In the genomic region with DNA sequence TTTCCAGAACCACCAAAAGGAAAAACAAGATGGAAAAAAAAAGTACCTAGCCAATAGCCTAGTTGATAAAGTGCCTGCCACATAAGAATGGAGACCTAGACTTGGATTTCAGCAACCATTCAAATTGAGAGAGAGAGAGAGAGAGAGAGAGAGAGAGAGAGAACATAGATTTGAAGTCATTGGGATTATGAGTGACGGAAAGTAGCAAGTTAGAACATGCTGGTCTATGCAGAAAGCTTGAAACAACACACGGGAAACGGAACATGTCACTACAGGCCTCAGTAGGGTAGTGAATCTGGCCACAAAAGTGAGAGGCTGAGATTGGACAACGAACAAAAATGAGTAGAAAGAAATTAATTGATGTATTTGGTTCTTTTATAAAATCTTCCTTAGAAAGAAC, we compare ENCODE assay signal across 17 mouse cellular contexts. TPM values are rescaled to one million over a fixed set of nuclear protein-coding genes. Genes with fewer than 3 reads are reported as not detected.
DNase-seq lines count a peak whose midpoint lies in the region; TF ChIP-seq lines count a peak whose summit lies in the region.
"Had no signal": no experiment of that assay in that cellular context is flagged by ENCODE, and none has a peak within 500 bp of the region (broad histone marks: within the 10 kb centered on the region; RNA-seq: fewer than 3 reads in every experiment).

No protein-coding gene starts in this region.

- peaks cover 2% of the 10 kb centered on the region for H3K9me3 ChIP-seq in CH12.LX (replicated peaks; ENCODE audit: low read length)
- H3K9me3 ChIP-seq: G1E had no signal

- H3K27ac ChIP-seq in CH12.LX (ENCODE audit: insufficient read depth, low read depth): no peak overlapping the region

- H3K79me2 ChIP-seq in CH12.LX (replicated peaks; ENCODE audit: control insufficient read depth, extremely low read depth, insufficient read depth, poor library complexity, severe bottlenecking): no peaks in the 10 kb centered on the region

- TF ChIP-seq CTCF in CH12.LX (conservative IDR thresholded peaks at IDR 0.05 in 1 of 2, IDR thresholded peaks at IDR 0.05 in 1 of 2; ENCODE audit: low read depth in 2 of 2, low read length in 2 of 2): no peak

- in situ Hi-C loops in CH12.LX (cut with MboI; ENCODE audit: low pct_ligation_motif_present, low pct_unique_long_range_greater_than_20kb, low sequenced_read_pairs): loop anchor here (25.0 kb wide), 1 partner anchor 481 kb away; no protein-coding TSS in a partner anchor

- H3K36me3 ChIP-seq in CH12.LX (replicated peaks in 1 of 2; ENCODE audit: control insufficient read depth in 1 of 2, insufficient read depth in 1 of 2, low read length in 1 of 2): no peaks in the 10 kb centered on the region
- H3K36me3 ChIP-seq: G1E had no signal

- dilution Hi-C loops in CH12.LX (cut with MboI; ENCODE audit: extremely low pct_ligation_motif_present, extremely low pct_unique_long_range_greater_than_20kb, low sequenced_read_pairs): no loop called here

- H3K4me2 ChIP-seq in CH12.LX (ENCODE audit: insufficient read depth, low read depth, poor library complexity, severe bottlenecking): no peak overlapping the region; the same call in 1 of the 2 replicates

- no peak overlapping the region for H3K4me3 ChIP-seq in CH12.LX (replicated peaks in 1 of 3; ENCODE audit: low read depth in 2 of 3, low read length in 2 of 3, poor library complexity in 1 of 3)

- H3K9ac ChIP-seq in CH12.LX (ENCODE audit: insufficient read depth, low read depth): no peak overlapping the region

- H3K27me3 ChIP-seq in CH12.LX (replicated peaks): no peaks in the 10 kb centered on the region

- TF ChIP-seq POLR2A in CH12.LX (IDR thresholded peaks at IDR 0.05; ENCODE audit: low read depth, low read length): no peak

- TF ChIP-seq RAD21 in CH12.LX (IDR thresholded peaks at IDR 0.05; ENCODE audit: low read depth, low read length): no peak

- DNase-seq in urinary bladder, postnatal 14 days (ENCODE audit: low spot score): peak; percentile 11
- DNase-seq in urinary bladder, adult 2 months (ENCODE audit: low spot score): no peak
- DNase-seq in CH12.LX (ENCODE audit: extremely low read depth): no peak
- no peak for DNase-seq in adrenal gland, adult 18-20 months (ENCODE audit: low spot score in 2 of 2)
- DNase-seq: adrenal gland, adult 2 months; adrenal gland, adult 8-10 months; adrenal gland, postnatal 10 days; adrenal gland, postnatal 14 days; adrenal gland, postnatal 25 days; adrenal gland, postnatal 36 days; B cell, adult 2 months; cerebellum, adult 11 months; cerebellum, adult 11-12 months; cerebellum, adult 18-20 months; cerebellum, adult 2 months; cerebellum, adult 8-10 months had no signal

- TF ChIP-seq EP300 in CH12.LX (IDR thresholded peaks at IDR 0.05; ENCODE audit: low read length): no peak

- H3K4me1 ChIP-seq in CH12.LX (ENCODE audit: control insufficient read depth in 1 of 2, insufficient read depth in 2 of 2): 0 out of 4 replicates have a peak, but pooled peaks cover 0 to 2% of the 10 kb centered on the region in 2 experiments

TF ChIP-seq in CH12.LX, 34 proteins besides CTCF, POLR2A, EP300 and RAD21:
- peak; percentile 95 for TF ChIP-seq CHD1 (IDR thresholded peaks at IDR 0.05; ENCODE audit: low read depth, low read length)
- peak; percentile 24; the same call in 1 of the 2 replicates for TF ChIP-seq IRF4 (IDR thresholded peaks at IDR 0.05; ENCODE audit: low read depth, low read length)
- 0 out of 2 replicates have a peak, but pooled peaks have one; percentile 15 for TF ChIP-seq ELF1 (IDR thresholded peaks at IDR 0.05; ENCODE audit: low read depth, low read length)
- no peak for TF ChIP-seq BHLHE40 (IDR thresholded peaks at IDR 0.05; ENCODE audit: low read depth, low read length)
TF ChIP-seq in CH12.LX: peak in this region for 3.

RNA-seq across cellular contexts. Expression of a gene that starts 43.0 kb away (rescaled TPM):
- polyA plus RNA-seq in urinary bladder, adult 2 months (2012; rRNA removed): 55.2 and 59.0 TPM in 2 replicates
- total RNA-seq in CH12.LX (2012; rRNA removed) (6.5 and 8.9 TPM in 2 replicates), CH12.LX (2014; rRNA removed) (15.7 and 16.1 TPM in 2 replicates)
- polyA plus RNA-seq in CH12.LX (2012; ENCODE audit: insufficient read length, low read depth): 12.3 and 14.3 TPM in 2 replicates
- 10 to 100 TPM; 58.2 to 64.8 TPM for total RNA-seq in adrenal gland, adult 18-20 months (2021)
